Mouse (Mus musculus): ENCODE measurements around the gene Exoc7. TPM values are rescaled to one million over a fixed set of nuclear protein-coding genes. Genes with fewer than 3 reads are reported as not detected.

Gene Exoc7
- polyA plus RNA-seq, 1 experiment = 40.3 TPM

DNA sequence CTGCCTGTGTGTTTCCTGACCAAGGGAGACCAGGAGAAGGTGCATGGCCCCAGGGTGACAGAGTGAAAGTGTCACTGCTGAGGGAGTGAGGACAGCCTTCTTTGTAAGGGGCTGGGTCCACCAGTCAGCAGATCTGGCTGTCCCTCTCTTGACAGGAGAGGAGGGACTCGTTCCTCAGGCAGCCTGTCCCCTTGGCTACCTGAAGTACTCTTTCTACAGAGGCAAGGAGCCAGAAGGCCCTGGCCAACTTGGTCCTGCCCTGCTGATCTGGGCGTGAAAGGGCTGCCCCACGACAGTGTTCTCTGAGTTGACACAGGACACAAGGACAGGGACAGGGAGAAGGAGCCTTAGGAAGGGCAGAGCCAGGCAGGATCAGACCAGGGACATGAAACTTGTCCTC lies 10.0 kb downstream of the Exoc7 start:
- peaks cover 2% of the 10 kb centered on the region for H3K36me3 ChIP-seq (ENCODE audit: control insufficient read depth, insufficient read depth, low read length)

DNA sequence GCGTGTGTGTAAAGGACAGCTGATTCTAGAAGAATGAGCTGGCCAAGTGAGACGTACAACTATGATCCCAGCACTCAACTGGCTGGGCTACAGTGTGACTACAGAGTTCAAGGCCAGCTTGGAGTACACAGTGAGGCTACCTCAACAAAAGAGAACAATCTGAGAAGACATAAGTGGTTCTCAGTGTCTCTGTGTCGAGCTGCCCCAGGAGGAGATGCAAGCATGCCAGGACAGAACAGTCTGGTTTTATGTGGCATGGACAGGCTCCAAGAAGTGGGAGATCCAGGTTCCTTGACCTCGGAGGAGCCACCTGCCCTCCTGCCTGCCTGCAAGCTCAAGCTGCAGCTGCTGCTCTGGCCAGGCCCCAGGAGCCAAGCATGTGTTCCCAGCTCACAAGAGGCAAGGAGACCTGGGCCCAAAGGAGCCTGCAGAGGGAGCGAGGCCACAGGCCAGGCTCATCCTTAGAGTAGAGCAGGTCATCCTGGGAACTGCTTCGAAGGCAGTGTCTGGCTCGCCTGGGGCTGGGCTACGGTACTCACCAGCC lies 10.8 kb downstream of the Exoc7 start:
- no peak for TF ChIP-seq CTCF (IDR thresholded peaks at IDR 0.05; ENCODE audit: control insufficient read depth, insufficient read depth, insufficient replicate concordance, low read depth, low read length)
- TF ChIP-seq POLR2A (IDR thresholded peaks at IDR 0.05; ENCODE audit: control insufficient read depth, low read depth, low read length) = no peak
- H3K4me1 ChIP-seq (ENCODE audit: control insufficient read depth, insufficient read depth, low read length) = no peaks in the 10 kb centered on the region; the same call in 1 of the 2 replicates
- H3K27ac ChIP-seq (ENCODE audit: control insufficient read depth, insufficient read depth, low read depth, low read length) = peak overlapping the region; percentile 7
- no peak overlapping the region for H3K4me3 ChIP-seq (ENCODE audit: control insufficient read depth, low read depth, low read length)
- no peaks in the 10 kb centered on the region for H3K27me3 ChIP-seq (ENCODE audit: control insufficient read depth, insufficient read depth, low read length)
- H3K36me3 ChIP-seq (ENCODE audit: control insufficient read depth, insufficient read depth, low read length) = peaks cover 2% of the 10 kb centered on the region

More for the DNA sequence above, 10.0 kb downstream of the Exoc7 start:
- Histone ChIP-seq H3K27ac (ENCODE audit: control insufficient read depth, insufficient read depth, low read depth, low read length) (no peak overlapping the region), H3K27me3 (ENCODE audit: control insufficient read depth, insufficient read depth, low read length) (no peaks in the 10 kb centered on the region), H3K4me1 (ENCODE audit: control insufficient read depth, insufficient read depth, low read length) (no peaks in the 10 kb centered on the region; the same call in 1 of the 2 replicates), H3K4me3 (ENCODE audit: control insufficient read depth, low read depth, low read length) (no peak overlapping the region)
- no peak for TF ChIP-seq CTCF (IDR thresholded peaks at IDR 0.05; ENCODE audit: control insufficient read depth, insufficient read depth, insufficient replicate concordance, low read depth, low read length)
- TF ChIP-seq POLR2A (IDR thresholded peaks at IDR 0.05; ENCODE audit: control insufficient read depth, low read depth, low read length) = no peak

DNA sequence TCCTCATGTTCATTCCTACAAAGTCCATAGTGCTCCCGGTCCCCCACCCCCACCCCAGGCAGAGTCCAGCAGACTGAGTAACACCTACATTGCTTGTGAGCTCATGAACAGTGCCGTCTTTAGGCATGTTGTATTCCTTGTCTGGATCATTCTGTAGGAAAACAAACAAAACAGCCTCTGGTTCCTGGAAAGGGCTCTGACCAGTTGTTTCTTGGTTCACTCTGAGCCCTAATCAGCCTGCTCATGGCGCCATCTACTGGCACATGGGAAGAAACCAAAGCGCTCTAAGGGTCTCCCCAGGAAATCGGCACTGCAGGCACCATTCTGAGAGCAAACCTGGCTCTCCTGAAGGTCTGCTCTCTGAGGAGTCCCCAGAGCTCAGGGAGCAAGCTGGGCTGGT lies 12.7 kb downstream of the Exoc7 start:
- TF ChIP-seq CTCF (IDR thresholded peaks at IDR 0.05; ENCODE audit: control insufficient read depth, insufficient read depth, insufficient replicate concordance, low read depth, low read length) = peak; percentile 35; the same call in 1 of the 2 replicates
- TF ChIP-seq POLR2A (IDR thresholded peaks at IDR 0.05; ENCODE audit: control insufficient read depth, low read depth, low read length) = no peak
- H3K27me3 ChIP-seq (ENCODE audit: control insufficient read depth, insufficient read depth, low read length) = no peaks in the 10 kb centered on the region
- H3K4me3 ChIP-seq (ENCODE audit: control insufficient read depth, low read depth, low read length) = no peak overlapping the region
- H3K36me3 ChIP-seq (ENCODE audit: control insufficient read depth, insufficient read depth, low read length) = peaks cover 1% of the 10 kb centered on the region
- H3K4me1 ChIP-seq (ENCODE audit: control insufficient read depth, insufficient read depth, low read length) = no peaks in the 10 kb centered on the region; the same call in 1 of the 2 replicates
- H3K27ac ChIP-seq (ENCODE audit: control insufficient read depth, insufficient read depth, low read depth, low read length) = no peak overlapping the region

DNA sequence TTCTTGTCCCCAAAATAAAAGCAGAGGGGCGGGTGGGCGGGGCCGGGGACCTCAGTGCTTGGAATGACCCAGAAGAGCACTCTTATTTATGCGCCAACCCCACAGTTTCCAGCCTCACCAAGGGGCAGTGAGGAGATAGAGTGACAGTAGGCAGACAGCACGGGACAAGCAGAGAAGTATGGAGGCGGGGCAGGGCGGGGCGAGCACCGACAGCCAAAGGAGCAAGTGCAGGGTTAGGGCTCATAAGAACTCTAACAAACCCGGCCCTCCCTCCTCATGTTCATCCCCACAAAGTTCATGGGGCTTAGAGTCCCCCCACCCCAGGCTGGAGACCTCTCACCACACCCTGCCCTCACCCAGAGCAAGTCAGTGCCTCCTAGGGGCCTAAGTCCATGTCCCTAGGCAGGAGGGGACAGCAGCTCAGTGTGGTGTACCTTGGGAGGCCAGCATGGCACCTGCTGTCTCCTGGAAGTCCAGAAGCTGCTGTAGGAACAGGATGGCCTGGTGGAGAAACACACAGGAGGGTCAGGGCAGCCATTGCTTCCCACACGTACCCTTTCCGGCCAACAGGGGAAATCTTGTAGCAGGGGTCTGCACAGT lies 13.4 kb downstream of the Exoc7 start:
- Histone ChIP-seq H3K27ac (ENCODE audit: control insufficient read depth, insufficient read depth, low read depth, low read length) (no peak overlapping the region), H3K4me1 (ENCODE audit: control insufficient read depth, insufficient read depth, low read length) (no peaks in the 10 kb centered on the region; the same call in 1 of the 2 replicates), H3K4me3 (ENCODE audit: control insufficient read depth, low read depth, low read length) (no peak overlapping the region), H3K27me3 (ENCODE audit: control insufficient read depth, insufficient read depth, low read length) (no peaks in the 10 kb centered on the region), H3K36me3 (ENCODE audit: control insufficient read depth, insufficient read depth, low read length) (peaks cover 1% of the 10 kb centered on the region)
- TF ChIP-seq CTCF (IDR thresholded peaks at IDR 0.05; ENCODE audit: control insufficient read depth, insufficient read depth, insufficient replicate concordance, low read depth, low read length) (no peak), POLR2A (IDR thresholded peaks at IDR 0.05; ENCODE audit: control insufficient read depth, low read depth, low read length) (no peak)

DNA sequence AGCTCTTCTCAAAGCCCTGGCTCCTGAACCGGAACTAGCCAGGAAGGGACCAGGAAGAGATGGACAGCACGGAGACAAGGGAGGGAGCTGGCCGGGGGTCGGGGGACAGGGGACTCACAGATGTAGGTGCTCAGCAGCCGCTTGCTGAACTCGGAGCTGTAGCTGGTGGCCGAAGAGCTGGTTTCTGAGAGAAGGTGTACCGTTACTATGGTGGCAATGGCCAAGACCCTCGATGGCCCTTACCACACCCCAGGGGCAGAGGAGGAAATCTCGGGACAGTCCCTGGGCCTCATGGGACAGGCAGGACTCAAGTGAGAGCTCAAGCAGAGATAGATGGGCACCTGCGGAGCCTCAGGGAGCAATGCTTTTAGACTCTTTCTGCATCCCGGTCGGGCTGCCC lies 14.6 kb downstream of the Exoc7 start:
- H3K36me3 ChIP-seq (ENCODE audit: control insufficient read depth, insufficient read depth, low read length) = peaks cover 3% of the 10 kb centered on the region
- TF ChIP-seq CTCF (IDR thresholded peaks at IDR 0.05; ENCODE audit: control insufficient read depth, insufficient read depth, insufficient replicate concordance, low read depth, low read length) (no peak), POLR2A (IDR thresholded peaks at IDR 0.05; ENCODE audit: control insufficient read depth, low read depth, low read length) (no peak)
- no peaks in the 10 kb centered on the region; the same call in 1 of the 2 replicates for H3K4me1 ChIP-seq (ENCODE audit: control insufficient read depth, insufficient read depth, low read length)
- H3K4me3 ChIP-seq (ENCODE audit: control insufficient read depth, low read depth, low read length) = no peak overlapping the region
- no peaks in the 10 kb centered on the region for H3K27me3 ChIP-seq (ENCODE audit: control insufficient read depth, insufficient read depth, low read length)
- H3K27ac ChIP-seq (ENCODE audit: control insufficient read depth, insufficient read depth, low read depth, low read length) = no peak overlapping the region

DNA sequence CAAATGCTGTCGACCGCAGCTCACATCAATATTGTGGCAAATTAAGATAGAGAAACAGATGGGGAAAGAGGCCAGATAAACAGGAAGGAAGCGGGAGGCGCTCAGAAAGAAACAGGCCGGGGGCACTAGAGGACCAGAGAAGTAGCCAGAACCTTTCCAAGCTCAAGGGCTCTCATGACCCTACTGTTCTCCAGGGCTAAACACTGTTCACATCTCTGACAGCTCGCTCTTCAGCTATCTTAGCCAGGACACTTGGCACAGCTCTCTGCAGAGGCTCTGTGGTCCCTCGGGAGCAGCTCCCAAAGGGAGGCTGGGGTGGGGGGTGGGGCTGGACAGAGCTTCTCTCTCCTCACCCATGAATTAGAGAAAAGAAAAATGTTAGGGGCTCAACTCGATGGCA lies 16.5 kb downstream of the Exoc7 start:
- H3K27me3 ChIP-seq (ENCODE audit: control insufficient read depth, insufficient read depth, low read length) = no peaks in the 10 kb centered on the region
- H3K27ac ChIP-seq (ENCODE audit: control insufficient read depth, insufficient read depth, low read depth, low read length) = no peak overlapping the region
- no peak for TF ChIP-seq POLR2A (IDR thresholded peaks at IDR 0.05; ENCODE audit: control insufficient read depth, low read depth, low read length)
- TF ChIP-seq CTCF (IDR thresholded peaks at IDR 0.05; ENCODE audit: control insufficient read depth, insufficient read depth, insufficient replicate concordance, low read depth, low read length) = no peak
- H3K4me1 ChIP-seq (ENCODE audit: control insufficient read depth, insufficient read depth, low read length) = no peaks in the 10 kb centered on the region
- no peak overlapping the region for H3K4me3 ChIP-seq (ENCODE audit: control insufficient read depth, low read depth, low read length)
- peaks cover 3% of the 10 kb centered on the region for H3K36me3 ChIP-seq (ENCODE audit: control insufficient read depth, insufficient read depth, low read length)

DNA sequence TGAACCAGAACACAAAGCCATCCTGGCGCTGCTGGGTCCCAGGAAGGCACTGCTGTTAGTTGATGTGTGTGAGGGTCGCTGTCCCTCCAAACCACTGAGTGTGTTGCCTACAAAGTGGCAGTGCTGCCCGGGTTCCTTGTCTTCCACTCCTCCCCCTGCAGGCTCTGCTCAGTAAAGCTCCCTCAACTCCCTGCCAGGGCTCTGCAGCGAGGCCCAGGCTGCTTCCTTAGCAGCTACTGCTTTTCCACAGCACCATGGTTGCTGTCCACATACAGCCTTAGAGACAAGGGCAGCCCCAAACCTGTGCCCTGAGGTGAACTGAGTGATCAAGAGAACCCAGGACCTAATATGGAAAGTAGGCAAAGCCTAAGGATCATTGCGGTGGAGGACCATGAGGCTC lies 19.7 kb downstream of the Exoc7 start:
- no peak for TF ChIP-seq CTCF (IDR thresholded peaks at IDR 0.05; ENCODE audit: control insufficient read depth, insufficient read depth, insufficient replicate concordance, low read depth, low read length)
- no peak for TF ChIP-seq POLR2A (IDR thresholded peaks at IDR 0.05; ENCODE audit: control insufficient read depth, low read depth, low read length)
- no peak overlapping the region for H3K4me3 ChIP-seq (ENCODE audit: control insufficient read depth, low read depth, low read length)
- no peak overlapping the region for H3K27ac ChIP-seq (ENCODE audit: control insufficient read depth, insufficient read depth, low read depth, low read length)
- peaks cover 2% of the 10 kb centered on the region for H3K36me3 ChIP-seq (ENCODE audit: control insufficient read depth, insufficient read depth, low read length)
- H3K27me3 ChIP-seq (ENCODE audit: control insufficient read depth, insufficient read depth, low read length) = no peaks in the 10 kb centered on the region
- peaks cover 6% of the 10 kb centered on the region for H3K4me1 ChIP-seq (ENCODE audit: control insufficient read depth, insufficient read depth, low read length)

Data from testis, adult 2 months (tissue).